ENCODE assay signal across 13 mouse cellular contexts in genomic region chr1:88575291-88575690, GRCm38 (mm10).
DNase-seq lines count a peak whose midpoint lies in the region; ATAC-seq and TF ChIP-seq lines count a peak whose summit lies in the region.
"Had no signal": no experiment of that assay in that cellular context is flagged by ENCODE, and none has a peak within 500 bp of the region (broad histone marks: within the 10 kb centered on the region; RNA-seq: fewer than 3 reads in every experiment).

No protein-coding gene starts in this region.

- H3K4me1 ChIP-seq in liver, embryonic 13.5 days (replicated peaks), result peaks cover 12% of the 10 kb centered on the region
- no peaks in the 10 kb centered on the region for H3K4me1 ChIP-seq in liver, embryonic 11.5 days (replicated peaks; ENCODE audit: control insufficient read depth, insufficient read depth, low read length)
- H3K4me1 ChIP-seq in liver, embryonic 14.5 days (replicated peaks; ENCODE audit: control insufficient read depth in 2 of 2, insufficient read depth in 2 of 2, low read length in 1 of 2), result peaks cover 0 to 2% of the 10 kb centered on the region in 2 experiments; a peak in 1 of 4 replicates
- peaks cover 19% of the 10 kb centered on the region for H3K4me1 ChIP-seq in midbrain, embryonic 10.5 days

- no peak for ATAC-seq in liver, embryonic 13.5 days (ENCODE audit: low read depth)
- ATAC-seq in liver, embryonic 11.5 days (replicated peaks; ENCODE audit: low FRiP score), result no peak
- ATAC-seq in liver, embryonic 14.5 days (ENCODE audit: insufficient read depth), result no peak
- ATAC-seq: forebrain, embryonic 14.5 days; midbrain, embryonic 16.5 days had no signal

- no peaks in the 10 kb centered on the region for H3K27me3 ChIP-seq in liver, embryonic 13.5 days
- no peaks in the 10 kb centered on the region for H3K27me3 ChIP-seq in liver, embryonic 11.5 days (replicated peaks; ENCODE audit: control insufficient read depth, insufficient read depth, low read length)
- no peaks in the 10 kb centered on the region for H3K27me3 ChIP-seq in liver, embryonic 14.5 days (ENCODE audit: control insufficient read depth, insufficient read depth, low read length)
- peaks cover 58% of the 10 kb centered on the region for H3K27me3 ChIP-seq in midbrain, embryonic 10.5 days (ENCODE audit: low read depth, poor library complexity, severe bottlenecking)
- H3K27me3 ChIP-seq: kidney, embryonic 15.5 days had no signal

- 45% methylated on average over 4 of the region's 4 CpGs for WGBS in liver, embryonic 13.5 days (ENCODE audit: insufficient replicate concordance)
- 63% methylated on average over 4 of the region's 4 CpGs for WGBS in liver, embryonic 11.5 days
- 52% methylated on average over 4 of the region's 4 CpGs for WGBS in liver, embryonic 14.5 days (ENCODE audit: insufficient replicate concordance)
- 74% methylated on average over 4 of the region's 4 CpGs for WGBS in midbrain, embryonic 10.5 days

- H3K4me2 ChIP-seq in liver, embryonic 13.5 days, result peak overlapping the region; percentile 46
- H3K4me2 ChIP-seq in liver, embryonic 11.5 days, result no peak overlapping the region
- H3K4me2 ChIP-seq in liver, embryonic 14.5 days (ENCODE audit: low read depth), result peak overlapping the region; percentile 17
- H3K4me2 ChIP-seq: hindbrain, embryonic 14.5 days; kidney, embryonic 15.5 days had no signal

- TF ChIP-seq CTCF in liver, embryonic 14.5 days (IDR thresholded peaks at IDR 0.05; ENCODE audit: low read depth), result no peak

- peak overlapping the region; percentile 24; the same call in 1 of the 2 replicates for H3K4me3 ChIP-seq in liver, embryonic 13.5 days (replicated peaks)
- no peak overlapping the region; the same call in 1 of the 2 replicates for H3K4me3 ChIP-seq in liver, embryonic 11.5 days (ENCODE audit: low read depth, low read length)
- H3K4me3 ChIP-seq in liver, embryonic 14.5 days (ENCODE audit: insufficient read depth in 1 of 2, low read depth in 2 of 2, low read length in 2 of 2), result no peak overlapping the region
- H3K4me3 ChIP-seq in midbrain, embryonic 10.5 days, result no peak overlapping the region
- H3K4me3 ChIP-seq: kidney, embryonic 15.5 days had no signal

- no peak for TF ChIP-seq EP300 in liver, embryonic 14.5 days (IDR thresholded peaks at IDR 0.05; ENCODE audit: low read depth)

- H3K27ac ChIP-seq in liver, embryonic 13.5 days, result no peak overlapping the region
- H3K27ac ChIP-seq in liver, embryonic 11.5 days (ENCODE audit: low read depth, low read length), result no peak overlapping the region
- H3K27ac ChIP-seq in liver, embryonic 14.5 days, result no peak overlapping the region
- no peak overlapping the region for H3K27ac ChIP-seq in midbrain, embryonic 10.5 days (replicated peaks)
- H3K27ac ChIP-seq: hindbrain, embryonic 14.5 days; kidney, embryonic 15.5 days had no signal

- no peaks in the 10 kb centered on the region for H3K36me3 ChIP-seq in liver, embryonic 13.5 days
- no peaks in the 10 kb centered on the region for H3K36me3 ChIP-seq in liver, embryonic 11.5 days (ENCODE audit: control insufficient read depth, insufficient read depth, low read length)
- no peaks in the 10 kb centered on the region for H3K36me3 ChIP-seq in liver, embryonic 14.5 days (replicated peaks; ENCODE audit: control insufficient read depth, insufficient read depth, low read depth)
- no peaks in the 10 kb centered on the region for H3K36me3 ChIP-seq in midbrain, embryonic 10.5 days
- H3K36me3 ChIP-seq: kidney, embryonic 15.5 days had no signal

- DNase-seq in liver, embryonic 13.5 days, result no peak
- DNase-seq in liver, embryonic 11.5 days (ENCODE audit: low spot score), result no peak
- peak; percentile 41 for DNase-seq in CD4-positive, CD25-positive, alpha-beta regulatory T cell, adult 2 months (ENCODE audit: low read depth, low spot score)
- peak; percentile 52 for DNase-seq in ES-CJ7 (ENCODE audit: low read depth, low spot score)
- DNase-seq in liver, embryonic 14.5 days (ENCODE audit: low read depth in 3 of 3, low spot score in 3 of 3), result no peak
- no peak for DNase-seq in midbrain, embryonic 10.5 days (ENCODE audit: low spot score)
- no peak for DNase-seq in frontal cortex, postnatal 14 days (ENCODE audit: low spot score in 2 of 2)
- DNase-seq: gastrocnemius, postnatal 14 days; right cerebral cortex, adult 18-20 months had no signal

- H3K9ac ChIP-seq in liver, embryonic 13.5 days, result no peak overlapping the region
- no peak overlapping the region; the same call in 1 of the 2 replicates for H3K9ac ChIP-seq in liver, embryonic 11.5 days (ENCODE audit: low read depth, low read length)
- H3K9ac ChIP-seq in liver, embryonic 14.5 days (replicated peaks), result no peak overlapping the region
- H3K9ac ChIP-seq: hindbrain, embryonic 14.5 days; kidney, embryonic 15.5 days had no signal

- no peaks in the 10 kb centered on the region for H3K9me3 ChIP-seq in liver, embryonic 13.5 days (replicated peaks)
- H3K9me3 ChIP-seq in liver, embryonic 11.5 days (ENCODE audit: control insufficient read depth, low read length), result peaks cover 2% of the 10 kb centered on the region; the same call in 1 of the 2 replicates
- no peaks in the 10 kb centered on the region for H3K9me3 ChIP-seq in liver, embryonic 14.5 days (ENCODE audit: control insufficient read depth, low read length)
- peaks cover 8% of the 10 kb centered on the region for H3K9me3 ChIP-seq in midbrain, embryonic 10.5 days (replicated peaks)

Comparison
In these comparisons a context has a peak if more than half of its experiments do, and no peak if none do; other contexts are left out.
1. DNase-seq: peak in CD4-positive, CD25-positive, alpha-beta regulatory T cell, adult 2 months (single experiment) and ES-CJ7 (single experiment); none in liver, embryonic 13.5 days (single experiment), liver, embryonic 11.5 days (single experiment), liver, embryonic 14.5 days (0 of 3), midbrain, embryonic 10.5 days (single experiment) and frontal cortex, postnatal 14 days (0 of 2).